Mouse (Mus musculus): ENCODE data around the gene Zscan21. TPM values are rescaled to one million over a fixed set of nuclear protein-coding genes. Genes with fewer than 3 reads are reported as not detected.

The Zscan21 gene
- polyA plus RNA-seq, 1 experiment from 2014 or later, result 128 TPM

GRCm38 (mm10) chr5:138084507-138084906 lies 32.2 kb upstream of the Zscan21 start:
- no peak overlapping the region for H3K27ac ChIP-seq (ENCODE audit: low read depth, low read length)
- H3K4me3 ChIP-seq (ENCODE audit: low read depth, low read length), result peak overlapping the region; percentile 79

DNA sequence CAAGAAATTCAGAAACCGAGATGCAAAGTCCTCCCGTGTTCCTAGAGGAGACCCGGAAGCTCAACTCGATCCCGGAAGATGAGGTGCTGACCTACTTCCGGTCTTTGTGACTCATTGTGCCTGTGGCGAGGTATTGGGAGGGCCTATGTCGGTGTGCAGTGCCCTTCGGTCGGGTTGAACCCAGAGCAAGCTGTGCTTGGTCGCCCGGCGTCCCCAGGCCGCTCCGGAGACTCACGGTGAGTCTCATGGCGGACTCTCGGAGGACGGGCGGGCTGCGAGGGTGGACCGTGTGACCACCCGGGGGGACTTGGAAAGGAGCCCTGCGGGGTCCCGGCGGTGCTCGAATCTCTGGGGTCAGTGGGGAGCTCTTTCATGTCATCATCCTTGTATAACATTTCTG lies 31.7 kb upstream of the Zscan21 start, which contains the start of gene Zkscan1:
Zkscan1 (plus strand) TSS at position 89 of the 400 bp plus-strand sequence.
- Histone ChIP-seq H3K4me3 (ENCODE audit: low read depth, low read length) (peak within 1 kb of the TSS; percentile 79), H3K9ac (ENCODE audit: low read length) (peak within 1 kb of the TSS; percentile 99), H3K4me2 (ENCODE audit: low read depth) (peak within 1 kb of the TSS; percentile 60), H3K9me3 (ENCODE audit: control insufficient read depth, low read length) (no peaks in the 10 kb centered on the region), H3K27ac (ENCODE audit: low read depth, low read length) (peak within 1 kb of the TSS; percentile 90), H3K4me1 (ENCODE audit: control insufficient read depth, insufficient read depth, low read length) (peaks cover 4% of the 10 kb centered on the region; the same call in 1 of the 2 replicates), H3K27me3 (ENCODE audit: control insufficient read depth, insufficient read depth, low read length) (no peaks in the 10 kb centered on the region), H3K36me3 (ENCODE audit: control insufficient read depth, insufficient read depth, low read length) (no peaks in the 10 kb centered on the region; the same call in none of the 2 replicates)
- ATAC-seq (ENCODE audit: insufficient read depth, low FRiP score, low TSS enrichment) (peak; percentile 96), DNase-seq (ENCODE audit: low spot score) (peak; percentile 85)
- WGBS, result under 1% methylated on average over 27 of the region's 27 CpGs

More at GRCm38 (mm10) chr5:138084507-138084906, 32.2 kb upstream of the Zscan21 start:
- Histone ChIP-seq H3K36me3 (ENCODE audit: control insufficient read depth, insufficient read depth, low read length) (no peaks in the 10 kb centered on the region; the same call in none of the 2 replicates), H3K4me1 (ENCODE audit: control insufficient read depth, insufficient read depth, low read length) (peaks cover 4% of the 10 kb centered on the region; the same call in 1 of the 2 replicates), H3K9ac (ENCODE audit: low read length) (no peak overlapping the region), H3K9me3 (ENCODE audit: control insufficient read depth, low read length) (no peaks in the 10 kb centered on the region), H3K4me2 (ENCODE audit: low read depth) (peak overlapping the region; percentile 6), H3K27me3 (ENCODE audit: control insufficient read depth, insufficient read depth, low read length) (no peaks in the 10 kb centered on the region)
- WGBS, result 65% methylated on average over 2 of the region's 2 CpGs
- ATAC-seq (ENCODE audit: insufficient read depth, low FRiP score, low TSS enrichment), result peak; percentile 21; the same call in 1 of the 2 replicates
- DNase-seq (ENCODE audit: low spot score), result no peak

GRCm38 (mm10) chr5:138085421-138085911 lies 31.2 kb upstream of the Zscan21 start:
- DNase-seq (ENCODE audit: low spot score) (no peak), ATAC-seq (ENCODE audit: insufficient read depth, low FRiP score, low TSS enrichment) (no peak)
- peak overlapping the region; percentile 90 for H3K27ac ChIP-seq (ENCODE audit: low read depth, low read length)
- peaks cover 4% of the 10 kb centered on the region; the same call in 1 of the 2 replicates for H3K4me1 ChIP-seq (ENCODE audit: control insufficient read depth, insufficient read depth, low read length)
- peak overlapping the region; percentile 99 for H3K9ac ChIP-seq (ENCODE audit: low read length)
- H3K9me3 ChIP-seq (ENCODE audit: control insufficient read depth, low read length), result no peaks in the 10 kb centered on the region
- H3K27me3 ChIP-seq (ENCODE audit: control insufficient read depth, insufficient read depth, low read length), result no peaks in the 10 kb centered on the region
- peak overlapping the region; percentile 79 for H3K4me3 ChIP-seq (ENCODE audit: low read depth, low read length)
- H3K36me3 ChIP-seq (ENCODE audit: control insufficient read depth, insufficient read depth, low read length), result no peaks in the 10 kb centered on the region; the same call in none of the 2 replicates
- under 1% methylated on average over 18 of the region's 18 CpGs for WGBS
- H3K4me2 ChIP-seq (ENCODE audit: low read depth), result peak overlapping the region; percentile 60

DNA sequence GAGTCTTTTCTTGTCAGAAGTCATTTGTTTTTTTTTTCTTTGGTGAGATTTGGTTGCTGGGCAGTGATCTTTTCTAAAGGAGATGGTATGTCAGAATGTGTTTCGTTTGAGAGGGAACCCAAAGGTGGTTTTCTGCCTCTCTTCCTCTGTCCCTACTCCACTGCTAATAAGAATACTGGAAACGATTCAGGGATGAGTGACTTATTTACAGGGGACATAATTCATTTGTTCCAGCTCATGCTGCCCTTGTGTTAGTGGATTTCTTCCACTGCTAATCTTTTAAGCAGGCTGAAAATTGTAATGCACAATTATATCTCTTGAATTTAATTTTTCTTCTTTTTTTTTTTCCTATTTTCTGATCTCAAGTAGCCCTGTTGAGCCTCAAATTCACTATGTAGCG lies 29.9 kb upstream of the Zscan21 start:
- ATAC-seq (ENCODE audit: insufficient read depth, low FRiP score, low TSS enrichment), result no peak
- no peaks in the 10 kb centered on the region for H3K9me3 ChIP-seq (ENCODE audit: control insufficient read depth, low read length)
- H3K4me3 ChIP-seq (ENCODE audit: low read depth, low read length), result peak overlapping the region; percentile 79; the same call in 1 of the 2 replicates
- no peaks in the 10 kb centered on the region; the same call in none of the 2 replicates for H3K36me3 ChIP-seq (ENCODE audit: control insufficient read depth, insufficient read depth, low read length)
- no peak overlapping the region for H3K9ac ChIP-seq (ENCODE audit: low read length)
- H3K4me1 ChIP-seq (ENCODE audit: control insufficient read depth, insufficient read depth, low read length), result peaks cover 4% of the 10 kb centered on the region; the same call in 1 of the 2 replicates
- H3K27ac ChIP-seq (ENCODE audit: low read depth, low read length), result no peak overlapping the region
- no peaks in the 10 kb centered on the region for H3K27me3 ChIP-seq (ENCODE audit: control insufficient read depth, insufficient read depth, low read length)
- 81% methylated on average over 3 of the region's 3 CpGs for WGBS
- H3K4me2 ChIP-seq (ENCODE audit: low read depth), result peak overlapping the region; percentile 60
- DNase-seq (ENCODE audit: low spot score), result no peak

- DNase-seq (ENCODE audit: low spot score) (no peak), ATAC-seq (ENCODE audit: insufficient read depth, low FRiP score, low TSS enrichment) (no peak)
- Histone ChIP-seq H3K9ac (ENCODE audit: low read length) (no peak overlapping the region), H3K4me2 (ENCODE audit: low read depth) (no peak overlapping the region), H3K27ac (ENCODE audit: low read depth, low read length) (no peak overlapping the region), H3K9me3 (ENCODE audit: control insufficient read depth, low read length) (no peaks in the 10 kb centered on the region), H3K4me1 (ENCODE audit: control insufficient read depth, insufficient read depth, low read length) (peaks cover 4% of the 10 kb centered on the region; the same call in 1 of the 2 replicates), H3K4me3 (ENCODE audit: low read depth, low read length) (no peak overlapping the region), H3K27me3 (ENCODE audit: control insufficient read depth, insufficient read depth, low read length) (no peaks in the 10 kb centered on the region), H3K36me3 (ENCODE audit: control insufficient read depth, insufficient read depth, low read length) (peaks cover 2% of the 10 kb centered on the region)
- WGBS, result 85% methylated on average over 3 of the region's 3 CpGs
Observed at GRCm38 (mm10) chr5:138088366-138088765, 28.3 kb upstream of the Zscan21 start.

DNA sequence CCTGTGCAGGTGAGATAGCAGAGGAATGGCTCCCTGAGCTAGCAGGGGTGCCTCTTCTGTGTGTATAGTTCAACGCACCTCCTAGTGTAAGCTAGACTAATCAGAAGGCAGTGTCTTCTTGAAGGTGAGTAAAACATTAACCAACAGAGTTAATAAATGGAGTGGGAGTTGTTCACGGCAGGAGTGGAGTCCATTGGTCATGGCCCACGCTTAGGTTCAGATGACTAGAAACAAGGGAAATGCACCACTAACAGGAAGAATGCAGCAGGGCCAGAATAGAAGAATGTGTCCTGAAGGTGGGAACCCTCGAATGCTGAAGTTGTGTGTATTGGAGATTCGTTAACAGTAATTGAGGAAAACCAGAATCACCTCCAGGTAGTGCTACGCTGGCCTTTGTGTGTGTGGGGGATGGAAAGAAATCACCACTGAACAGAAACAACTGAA lies 27.6 kb upstream of the Zscan21 start:
- H3K27me3 ChIP-seq (ENCODE audit: control insufficient read depth, insufficient read depth, low read length), result no peaks in the 10 kb centered on the region
- H3K4me1 ChIP-seq (ENCODE audit: control insufficient read depth, insufficient read depth, low read length), result peaks cover 4% of the 10 kb centered on the region; the same call in 1 of the 2 replicates
- no peak overlapping the region for H3K4me2 ChIP-seq (ENCODE audit: low read depth)
- WGBS, result 73% methylated on average over 6 of the region's 6 CpGs
- no peak overlapping the region for H3K9ac ChIP-seq (ENCODE audit: low read length)
- DNase-seq (ENCODE audit: low spot score) (no peak), ATAC-seq (ENCODE audit: insufficient read depth, low FRiP score, low TSS enrichment) (no peak)
- H3K36me3 ChIP-seq (ENCODE audit: control insufficient read depth, insufficient read depth, low read length), result peaks cover 3% of the 10 kb centered on the region
- H3K4me3 ChIP-seq (ENCODE audit: low read depth, low read length), result no peak overlapping the region
- H3K27ac ChIP-seq (ENCODE audit: low read depth, low read length), result no peak overlapping the region
- H3K9me3 ChIP-seq (ENCODE audit: control insufficient read depth, low read length), result no peaks in the 10 kb centered on the region

- DNase-seq (ENCODE audit: low spot score) (no peak), ATAC-seq (ENCODE audit: insufficient read depth, low FRiP score, low TSS enrichment) (no peak)
- peaks cover 9% of the 10 kb centered on the region for H3K36me3 ChIP-seq (ENCODE audit: control insufficient read depth, insufficient read depth, low read length)
- 83% methylated on average over 3 of the region's 3 CpGs for WGBS
- no peaks in the 10 kb centered on the region for H3K27me3 ChIP-seq (ENCODE audit: control insufficient read depth, insufficient read depth, low read length)
- no peak overlapping the region for H3K9ac ChIP-seq (ENCODE audit: low read length)
- peaks cover 4% of the 10 kb centered on the region; the same call in 1 of the 2 replicates for H3K4me1 ChIP-seq (ENCODE audit: control insufficient read depth, insufficient read depth, low read length)
- H3K4me2 ChIP-seq (ENCODE audit: low read depth), result no peak overlapping the region
- H3K4me3 ChIP-seq (ENCODE audit: low read depth, low read length), result no peak overlapping the region
- no peaks in the 10 kb centered on the region for H3K9me3 ChIP-seq (ENCODE audit: control insufficient read depth, low read length)
- H3K27ac ChIP-seq (ENCODE audit: low read depth, low read length), result no peak overlapping the region
Observed at GRCm38 (mm10) chr5:138090271-138090670, 26.4 kb upstream of the Zscan21 start.

GRCm38 (mm10) chr5:138090737-138091136 lies 26.0 kb upstream of the Zscan21 start:
- DNase-seq (ENCODE audit: low spot score) (no peak), ATAC-seq (ENCODE audit: insufficient read depth, low FRiP score, low TSS enrichment) (no peak)
- Histone ChIP-seq H3K4me1 (ENCODE audit: control insufficient read depth, insufficient read depth, low read length) (peaks cover 4% of the 10 kb centered on the region; the same call in 1 of the 2 replicates), H3K4me2 (ENCODE audit: low read depth) (no peak overlapping the region), H3K27ac (ENCODE audit: low read depth, low read length) (no peak overlapping the region), H3K9me3 (ENCODE audit: control insufficient read depth, low read length) (no peaks in the 10 kb centered on the region), H3K4me3 (ENCODE audit: low read depth, low read length) (no peak overlapping the region), H3K36me3 (ENCODE audit: control insufficient read depth, insufficient read depth, low read length) (peaks cover 9% of the 10 kb centered on the region), H3K9ac (ENCODE audit: low read length) (no peak overlapping the region), H3K27me3 (ENCODE audit: control insufficient read depth, insufficient read depth, low read length) (no peaks in the 10 kb centered on the region)
- WGBS, result 95% methylated on average over 5 of the region's 5 CpGs

GRCm38 (mm10) chr5:138092771-138093170 lies 23.9 kb upstream of the Zscan21 start:
- no peak overlapping the region for H3K4me2 ChIP-seq (ENCODE audit: low read depth)
- 94% methylated on average over 4 of the region's 4 CpGs for WGBS
- no peak overlapping the region for H3K9ac ChIP-seq (ENCODE audit: low read length)
- H3K36me3 ChIP-seq (ENCODE audit: control insufficient read depth, insufficient read depth, low read length), result peaks cover 21% of the 10 kb centered on the region
- H3K9me3 ChIP-seq (ENCODE audit: control insufficient read depth, low read length), result no peaks in the 10 kb centered on the region
- DNase-seq (ENCODE audit: low spot score) (no peak), ATAC-seq (ENCODE audit: insufficient read depth, low FRiP score, low TSS enrichment) (no peak)
- no peak overlapping the region for H3K27ac ChIP-seq (ENCODE audit: low read depth, low read length)
- no peaks in the 10 kb centered on the region for H3K27me3 ChIP-seq (ENCODE audit: control insufficient read depth, insufficient read depth, low read length)
- no peak overlapping the region for H3K4me3 ChIP-seq (ENCODE audit: low read depth, low read length)
- H3K4me1 ChIP-seq (ENCODE audit: control insufficient read depth, insufficient read depth, low read length), result no peaks in the 10 kb centered on the region
